Mouse (Mus musculus): ENCODE data around the gene Megf11. TPM values are rescaled to one million over a fixed set of nuclear protein-coding genes. Genes with fewer than 3 reads are reported as not detected.

Megf11 gene
- polyA plus RNA-seq, 3 experiments from 2014 or later: 0.21 to 0.40 (median 0.32) TPM

GRCm38 (mm10) chr9:64393914-64394596 lies 8.6 kb downstream of the Megf11 start:
- no peak for ATAC-seq

GRCm38 (mm10) chr9:64395238-64395920 lies 10.0 kb downstream of the Megf11 start:
- ATAC-seq: no peak

- no peak for ATAC-seq
These were observed 11.7 kb downstream of the Megf11 start for GRCm38 (mm10) chr9:64397108-64397507.

- no peak for ATAC-seq
These were observed 13.7 kb downstream of the Megf11 start for GRCm38 (mm10) chr9:64399121-64399520.

GRCm38 (mm10) chr9:64402141-64402540 lies 16.7 kb downstream of the Megf11 start:
- ATAC-seq: no peak

GRCm38 (mm10) chr9:64406841-64407240 lies 21.4 kb downstream of the Megf11 start:
- no peak for ATAC-seq

GRCm38 (mm10) chr9:64407390-64407970 lies 22.1 kb downstream of the Megf11 start:
- no peak for ATAC-seq

- ATAC-seq: no peak
These were observed 23.4 kb downstream of the Megf11 start for GRCm38 (mm10) chr9:64408821-64409220.

GRCm38 (mm10) chr9:64420471-64420870 lies 35.0 kb downstream of the Megf11 start:
- no peak for ATAC-seq

- no peak for ATAC-seq
These were observed 36.7 kb downstream of the Megf11 start for GRCm38 (mm10) chr9:64421986-64422616.

- no peak for ATAC-seq
These were observed 38.5 kb downstream of the Megf11 start for GRCm38 (mm10) chr9:64423912-64424311.

- no peak for ATAC-seq
These were observed 50.7 kb downstream of the Megf11 start for GRCm38 (mm10) chr9:64436121-64436520.

GRCm38 (mm10) chr9:64440101-64440500 lies 54.7 kb downstream of the Megf11 start:
- ATAC-seq: no peak

GRCm38 (mm10) chr9:64445981-64446380 lies 60.6 kb downstream of the Megf11 start:
- ATAC-seq: no peak

GRCm38 (mm10) chr9:64447070-64447469 lies 61.6 kb downstream of the Megf11 start:
- ATAC-seq: no peak

GRCm38 (mm10) chr9:64447522-64447921 lies 62.1 kb downstream of the Megf11 start:
- no peak for ATAC-seq

- no peak for ATAC-seq
These were observed 67.3 kb downstream of the Megf11 start for GRCm38 (mm10) chr9:64452769-64453168.

- ATAC-seq: no peak
These were observed 68.8 kb downstream of the Megf11 start for GRCm38 (mm10) chr9:64454196-64454595.

- no peak for ATAC-seq
These were observed 70.5 kb downstream of the Megf11 start for GRCm38 (mm10) chr9:64455910-64456309.

- ATAC-seq: no peak
These were observed 72.2 kb downstream of the Megf11 start for GRCm38 (mm10) chr9:64457596-64457995.

GRCm38 (mm10) chr9:64461568-64462308 lies 76.3 kb downstream of the Megf11 start:
- ATAC-seq: no peak

GRCm38 (mm10) chr9:64462870-64463269 lies 77.4 kb downstream of the Megf11 start:
- ATAC-seq: no peak

GRCm38 (mm10) chr9:64466090-64466489 lies 80.7 kb downstream of the Megf11 start:
- ATAC-seq: no peak
